Mouse (Mus musculus) testis, postnatal 10 days (tissue): ENCODE measurements around the gene Ccnk.
A peak's percentile ranks its signal among the peaks of the same experiment; 100 is the strongest.

ENCODE experiments used
- DNase-seq: peaks from one replicate; pipeline ENCODE4 v3.0.0; 2021; ENCODE audit warnings: low spot score

Gene Ccnk

DNA sequence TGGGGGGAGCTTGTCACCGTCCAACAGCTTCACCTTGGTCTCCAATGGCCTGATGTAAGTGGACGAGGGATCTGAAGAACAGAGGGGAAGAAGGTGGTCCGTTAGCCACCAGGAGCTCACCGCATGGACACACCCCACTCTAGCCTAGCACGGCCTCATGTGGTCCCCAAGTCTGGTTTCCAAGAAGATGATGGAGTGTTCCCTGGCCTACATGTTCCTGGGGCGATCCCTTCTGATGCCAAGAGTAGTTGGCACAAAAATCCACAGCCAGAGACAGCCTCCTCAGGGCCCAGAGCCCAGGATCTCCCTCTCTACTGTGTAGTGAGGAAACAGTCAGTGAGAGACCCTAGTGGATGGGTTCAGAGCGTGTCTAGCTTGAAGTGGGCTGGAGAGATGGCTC, 42.3 kb downstream of the Ccnk start:
- no peak for DNase-seq

GRCm38 (mm10) chr12:108223357-108223756, 44.0 kb downstream of the Ccnk start:
- DNase-seq: no peak

GRCm38 (mm10) chr12:108225781-108226180, 46.4 kb downstream of the Ccnk start:
- DNase-seq: no peak

- no peak for DNase-seq
Measured at GRCm38 (mm10) chr12:108226216-108226615, 46.8 kb downstream of the Ccnk start.

- no peak for DNase-seq
Measured at GRCm38 (mm10) chr12:108226941-108227340, 47.6 kb downstream of the Ccnk start.

DNA sequence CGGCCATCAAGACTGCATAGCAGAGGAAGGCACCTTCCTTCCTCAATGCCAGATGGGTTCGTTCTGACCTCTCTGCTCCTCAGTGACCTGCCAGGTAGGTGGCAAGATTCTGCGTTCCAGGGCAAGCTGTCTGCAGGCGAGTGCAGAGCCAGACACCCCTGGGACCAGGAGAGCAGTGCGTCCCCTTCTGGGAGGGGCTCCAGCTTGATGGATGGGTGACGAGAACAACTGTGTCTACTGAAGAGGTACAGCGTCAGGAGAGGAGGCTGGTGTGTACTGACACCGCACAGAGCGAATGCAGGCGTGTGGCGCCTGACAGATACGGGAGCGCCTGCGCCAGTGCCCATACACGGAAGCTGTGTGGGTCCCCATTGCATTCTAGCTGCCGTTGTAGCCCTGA, 48.1 kb downstream of the Ccnk start:
- no peak for DNase-seq

GRCm38 (mm10) chr12:108230077-108230476, 50.7 kb downstream of the Ccnk start:
- no peak for DNase-seq

- peak; percentile 79 for DNase-seq
Measured at GRCm38 (mm10) chr12:108230821-108231794, 51.7 kb downstream of the Ccnk start.

- DNase-seq: no peak
Measured at GRCm38 (mm10) chr12:108231901-108232300, 52.5 kb downstream of the Ccnk start.

DNA sequence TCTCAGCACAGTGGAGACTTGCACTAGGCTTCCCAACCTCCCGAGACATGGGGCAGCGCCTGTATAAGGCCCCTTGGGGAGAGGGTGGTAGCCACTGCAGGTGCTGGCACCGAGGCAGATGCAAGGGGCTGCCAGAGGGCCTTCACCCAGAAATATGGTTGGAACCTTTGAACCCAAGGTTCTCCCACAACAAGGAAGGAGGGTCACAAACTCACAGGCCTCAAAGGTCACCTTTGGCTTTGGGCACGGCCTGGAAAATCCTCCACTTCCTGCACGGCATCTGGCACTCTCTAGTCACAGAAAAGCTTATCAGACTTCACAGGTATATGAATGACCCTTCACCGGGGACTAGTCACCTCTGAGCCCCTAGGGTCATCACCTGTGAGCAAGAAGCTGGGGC, 54.4 kb downstream of the Ccnk start:
- no peak for DNase-seq

DNA sequence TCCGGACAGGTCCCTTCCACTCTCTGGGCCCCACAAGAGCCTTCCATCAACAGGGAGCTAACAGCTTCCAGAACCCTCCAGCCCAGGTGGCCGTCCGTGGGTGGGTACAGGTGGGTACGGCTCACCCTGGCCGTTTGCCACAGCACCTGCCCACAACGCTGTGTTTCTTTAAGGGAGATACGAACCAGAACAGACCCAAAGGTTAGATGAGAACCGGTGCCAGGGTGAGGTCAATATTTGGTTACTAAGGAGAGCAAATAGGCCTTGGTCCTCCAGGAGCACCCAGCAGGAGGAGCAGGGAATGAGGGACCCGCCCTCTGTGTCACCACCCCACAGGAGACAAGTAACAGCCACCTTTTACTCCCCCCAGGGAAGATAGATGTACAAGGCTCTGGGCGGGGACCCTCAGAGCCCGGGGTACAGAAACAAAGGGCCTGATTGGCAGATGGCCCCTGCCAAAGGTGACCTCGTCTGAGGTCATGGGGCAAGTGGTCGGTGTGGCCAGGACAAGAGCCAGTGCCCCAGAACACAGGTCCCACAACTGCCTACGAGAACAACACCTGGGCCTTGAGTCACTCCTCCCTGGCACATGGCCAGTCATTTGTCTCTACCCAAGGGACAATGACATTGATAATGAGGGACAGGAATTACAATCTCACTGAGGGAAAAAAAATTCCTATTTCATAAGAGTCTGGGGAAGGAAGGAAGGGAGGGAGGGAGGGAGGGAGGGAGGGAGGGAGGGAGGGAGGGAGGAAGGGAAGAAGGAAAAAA, 55.6 kb downstream of the Ccnk start:
- DNase-seq: no peak

DNA sequence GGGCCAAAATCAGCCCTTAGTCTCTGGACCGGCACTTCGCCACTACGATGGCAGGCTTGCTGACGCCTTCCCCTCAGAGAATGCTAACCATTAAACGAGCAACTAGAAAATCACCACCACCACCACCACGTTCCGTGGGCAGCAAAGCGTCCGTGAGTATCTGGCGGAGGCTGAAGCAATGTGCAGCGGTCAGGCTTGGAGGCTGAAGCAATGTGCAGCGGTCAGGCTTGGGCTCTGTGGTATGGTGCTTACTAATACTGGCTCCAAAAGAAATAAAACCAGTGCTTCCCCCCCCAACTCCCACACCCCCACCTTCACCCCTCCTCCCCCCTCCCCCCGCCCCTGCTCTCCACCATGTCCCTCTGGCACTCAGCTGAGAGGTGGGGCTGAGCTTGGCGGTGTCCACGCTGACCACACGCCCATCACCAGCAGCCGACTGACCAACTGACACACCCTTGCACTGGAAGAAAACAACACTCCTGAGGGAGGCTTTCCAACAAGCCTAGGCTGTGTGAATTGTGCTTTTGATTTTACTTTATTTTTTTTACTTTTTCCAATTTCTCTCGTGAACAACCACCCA, 56.7 kb downstream of the Ccnk start:
- DNase-seq: no peak

GRCm38 (mm10) chr12:108237300-108238006, 58.1 kb downstream of the Ccnk start:
- no peak for DNase-seq

- DNase-seq: no peak
Measured at GRCm38 (mm10) chr12:108238395-108239035, 59.1 kb downstream of the Ccnk start.

DNA sequence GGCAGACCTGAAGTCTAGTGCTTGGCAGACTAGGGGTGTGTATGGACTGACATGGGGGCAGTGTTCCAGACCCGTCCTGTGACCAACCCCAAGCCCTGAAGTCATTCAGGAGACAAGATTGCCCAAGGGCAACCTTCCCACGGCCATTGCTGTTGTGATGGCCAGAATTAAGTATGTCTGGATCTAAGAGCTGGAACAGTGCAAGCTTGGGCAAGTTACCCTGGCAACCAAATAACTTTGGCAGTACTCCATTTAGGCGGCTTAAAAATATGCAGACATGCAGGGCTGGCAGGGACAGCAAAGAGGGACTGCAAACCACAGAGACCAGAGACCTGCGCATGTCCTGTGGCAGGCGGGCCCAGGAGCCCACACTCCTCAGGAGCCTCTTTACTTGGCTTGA, 60.1 kb downstream of the Ccnk start:
- no peak for DNase-seq

GRCm38 (mm10) chr12:108240401-108240890, 61.1 kb downstream of the Ccnk start:
- DNase-seq: no peak

GRCm38 (mm10) chr12:108240953-108241588, 61.7 kb downstream of the Ccnk start:
- DNase-seq: no peak

DNA sequence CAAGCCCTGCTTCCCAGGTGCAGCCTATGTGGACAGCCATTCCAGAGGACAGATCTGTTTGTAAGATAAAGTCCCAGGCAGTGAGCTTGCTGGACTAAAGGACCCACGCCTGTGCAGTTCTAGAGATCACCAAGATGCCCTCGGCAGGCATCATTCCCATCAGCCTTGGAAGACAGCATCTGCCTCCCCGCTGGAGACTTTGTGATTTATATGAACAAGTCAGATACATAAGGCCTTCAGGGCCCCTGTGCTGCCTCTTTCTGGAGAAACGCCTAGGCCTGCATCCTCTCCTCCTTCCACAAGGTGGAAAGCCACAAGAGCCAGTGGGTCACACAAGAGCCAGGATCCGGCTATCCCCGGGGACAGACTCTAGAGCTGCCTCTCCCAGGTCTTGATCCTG, 62.2 kb downstream of the Ccnk start:
- no peak for DNase-seq

DNA sequence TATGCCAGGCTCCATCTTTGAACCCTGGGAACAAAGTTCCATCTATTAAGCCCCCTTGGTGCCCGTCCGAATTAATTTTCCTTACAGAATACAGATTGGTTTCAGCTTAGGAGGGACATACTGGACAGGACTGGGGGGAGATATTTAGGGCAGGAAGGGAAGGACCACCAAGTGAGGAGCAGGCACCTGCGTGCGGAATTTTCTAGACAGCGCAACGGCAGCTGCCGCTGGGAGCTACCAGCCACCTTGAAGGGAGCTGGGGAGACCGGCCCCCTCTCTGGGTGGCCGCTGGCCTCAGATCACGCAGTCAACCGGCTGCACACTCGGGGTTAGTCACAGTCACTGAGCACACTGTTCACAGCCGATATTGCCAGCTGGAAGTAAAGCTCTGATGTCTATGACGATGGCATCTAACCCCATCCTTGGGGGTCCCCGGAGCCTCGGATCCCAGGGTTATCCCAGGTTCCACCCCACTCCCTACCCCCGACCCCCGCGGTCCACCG, 62.9 kb downstream of the Ccnk start:
- DNase-seq: no peak

- DNase-seq: peak; percentile 79
Measured at GRCm38 (mm10) chr12:108244778-108245177, 65.4 kb downstream of the Ccnk start.

DNA sequence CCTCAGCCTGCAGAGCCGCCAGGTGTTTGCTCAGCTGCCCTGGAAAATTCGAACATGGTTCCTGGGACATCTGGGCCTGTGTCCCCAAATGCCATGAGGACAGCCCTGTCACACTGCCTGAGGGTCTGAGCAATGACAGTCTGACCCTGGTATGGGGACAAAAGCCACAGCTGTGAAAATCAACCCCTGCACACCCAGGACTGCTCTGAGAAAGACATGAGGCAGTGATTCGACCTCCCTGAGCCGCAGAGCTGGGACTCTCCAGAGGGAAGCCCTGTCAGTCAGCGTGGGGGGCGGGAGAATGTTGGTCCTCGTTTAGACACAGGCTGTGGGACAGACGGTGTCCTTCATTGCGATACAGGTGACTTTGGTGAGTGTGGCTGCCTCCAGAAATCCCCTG, 66.2 kb downstream of the Ccnk start:
- DNase-seq: no peak
